Mouse (Mus musculus) hindbrain, embryonic 12.5 days (tissue): ENCODE measurements around the gene Nfkbid. TPM values are rescaled to one million over a fixed set of nuclear protein-coding genes. Genes with fewer than 3 reads are reported as not detected.

Experiments
- ATAC-seq: fragments of 200-750 bp; cut with Nextera tagmentation; 2 replicates; pipeline ENCODE4 v1.8.0; 2017; ENCODE audit warnings: moderate TSS enrichment; ENCODE audit not compliant: low FRiP score
- H3K27ac ChIP-seq: fragments of 300-500 bp; sonication (generic); 2 replicates; pipeline ENCODE4 v1.5.1; 2016; ENCODE audit warnings: mild to moderate bottlenecking
- H3K27me3 ChIP-seq: fragments of 300-500 bp; sonication (generic); 2 replicates; pipeline ENCODE4 v1.6.1; 2016; ENCODE audit warnings: mild to moderate bottlenecking
- H3K36me3 ChIP-seq: fragments of 300-500 bp; sonication (generic); 2 replicates; pipeline ENCODE4 v1.6.1; 2016; ENCODE audit warnings: mild to moderate bottlenecking
- H3K4me1 ChIP-seq: fragments of 300-500 bp; sonication (generic); 2 replicates; pipeline ENCODE4 v1.6.1; 2016
- H3K4me2 ChIP-seq: fragments of 300-500 bp; sonication (generic); replicated peaks from 2 replicates; pipeline ENCODE4 v1.6.1; 2016; ENCODE audit warnings: mild to moderate bottlenecking
- H3K4me3 ChIP-seq: fragments of 300-500 bp; sonication (generic); 2 replicates; pipeline ENCODE4 v1.5.1; 2016; ENCODE audit warnings: mild to moderate bottlenecking
- H3K9ac ChIP-seq: fragments of 300-500 bp; sonication (generic); 2 replicates; pipeline ENCODE4 v1.6.1; 2016; ENCODE audit warnings: mild to moderate bottlenecking, moderate library complexity
- H3K9me3 ChIP-seq: fragments of 300-500 bp; sonication (generic); replicated peaks from 2 replicates; pipeline ENCODE4 v1.6.1; 2016; ENCODE audit warnings: mild to moderate bottlenecking
- WGBS: fragments of 180-500 bp; shearing (Covaris S2); methylation state at CpG from one replicate; pipeline ENCODE4 v1.1.7; 2016; 5-methylcytosine and 5-hydroxymethylcytosine counted together
- polyA plus RNA-seq: library from polyadenylated mRNA; unstranded; fragments of >200 nt; fragmentation: Nextera tagmentation; extraction: Ambion mirVana; gene quantifications from 2 replicates; pipeline ENCODE4 v1.2.1, GENCODE M21; 2016

Nfkbid gene
- 1.3 and 2.2 TPM in 2 replicates for polyA plus RNA-seq

- Histone ChIP-seq H3K4me2 (peak within 1 kb of the TSS; percentile 95), H3K36me3 (no peaks in the 10 kb centered on the region; the same call in 1 of the 2 replicates), H3K27me3 (peaks cover 10% of the 10 kb centered on the region), H3K9me3 (no peaks in the 10 kb centered on the region), H3K4me1 (peaks cover 17% of the 10 kb centered on the region), H3K9ac (peak within 1 kb of the TSS; percentile 63), H3K4me3 (peak within 1 kb of the TSS; percentile 54), H3K27ac (no peak within 1 kb of the TSS; the same call in 1 of the 2 replicates)
- WGBS = 9% methylated on average over 31 of the region's 31 CpGs
- ATAC-seq = 0 out of 2 replicates have a peak, but pooled peaks have one; percentile 15
Measured at GRCm38 (mm10) chr7:30421175-30421889, at the start of gene Nfkbid. TSS of gene Nfkbid (plus strand) at chr7:30421732.

- no peaks in the 10 kb centered on the region for H3K9me3 ChIP-seq
- H3K27ac ChIP-seq = peak overlapping the region; percentile 67; the same call in 1 of the 2 replicates
- ATAC-seq = peak; percentile 98
- H3K4me3 ChIP-seq = peak overlapping the region; percentile 36
- H3K4me2 ChIP-seq = peak overlapping the region; percentile 53
- H3K9ac ChIP-seq = peak overlapping the region; percentile 56; the same call in 1 of the 2 replicates
- WGBS = under 1% methylated on average over 21 of the region's 21 CpGs
- no peaks in the 10 kb centered on the region for H3K36me3 ChIP-seq
- no peaks in the 10 kb centered on the region for H3K4me1 ChIP-seq
- H3K27me3 ChIP-seq = no peaks in the 10 kb centered on the region
Measured at GRCm38 (mm10) chr7:30373501-30373962, 48.0 kb upstream of the Nfkbid start.

GRCm38 (mm10) chr7:30380061-30380460, 41.5 kb upstream of the Nfkbid start:
- no peak overlapping the region for H3K9ac ChIP-seq
- H3K27ac ChIP-seq = no peak overlapping the region
- H3K27me3 ChIP-seq = no peaks in the 10 kb centered on the region
- H3K9me3 ChIP-seq = no peaks in the 10 kb centered on the region
- H3K4me3 ChIP-seq = no peak overlapping the region
- ATAC-seq = no peak
- H3K36me3 ChIP-seq = no peaks in the 10 kb centered on the region
- no peaks in the 10 kb centered on the region for H3K4me1 ChIP-seq
- no peak overlapping the region for H3K4me2 ChIP-seq
- WGBS = 68% methylated on average over 5 of the region's 5 CpGs

DNA sequence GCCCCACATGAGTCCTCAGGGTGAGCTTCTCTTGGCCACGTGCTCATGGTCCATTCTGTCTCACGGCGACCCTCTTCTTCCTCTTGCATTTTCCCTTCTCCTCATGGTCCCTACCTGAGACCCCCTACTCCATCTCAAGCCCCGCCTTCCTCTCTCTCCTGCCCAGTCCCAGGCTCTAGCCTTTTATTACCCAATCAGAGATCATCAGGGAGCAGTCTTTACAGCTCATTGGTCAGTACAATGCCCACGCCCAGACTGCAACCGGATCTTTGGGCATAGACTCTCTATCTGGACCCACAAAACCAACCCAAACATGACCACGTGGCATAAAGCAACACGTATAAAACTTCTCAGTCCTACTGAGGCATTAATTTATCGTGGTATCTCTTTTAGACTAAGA, 37.4 kb upstream of the Nfkbid start:
- Histone ChIP-seq H3K4me3 (no peak overlapping the region), H3K36me3 (no peaks in the 10 kb centered on the region), H3K4me2 (no peak overlapping the region), H3K27ac (no peak overlapping the region), H3K4me1 (no peaks in the 10 kb centered on the region), H3K9me3 (no peaks in the 10 kb centered on the region), H3K27me3 (no peaks in the 10 kb centered on the region), H3K9ac (no peak overlapping the region)
- no peak for ATAC-seq
- WGBS = 84% methylated on average over 9 of the region's 9 CpGs

- Histone ChIP-seq H3K9me3 (no peaks in the 10 kb centered on the region), H3K4me2 (no peak overlapping the region), H3K4me1 (no peaks in the 10 kb centered on the region), H3K9ac (no peak overlapping the region), H3K27me3 (no peaks in the 10 kb centered on the region), H3K36me3 (no peaks in the 10 kb centered on the region), H3K4me3 (no peak overlapping the region), H3K27ac (no peak overlapping the region)
- WGBS = 70% methylated on average over 4 of the region's 4 CpGs
- no peak for ATAC-seq
Measured at GRCm38 (mm10) chr7:30392746-30393520, 28.6 kb upstream of the Nfkbid start.

GRCm38 (mm10) chr7:30393631-30394030, 27.9 kb upstream of the Nfkbid start:
- WGBS = 83% methylated on average over 4 of the region's 4 CpGs

GRCm38 (mm10) chr7:30394379-30394778, 27.2 kb upstream of the Nfkbid start:
- Histone ChIP-seq H3K4me3 (no peak overlapping the region), H3K9me3 (no peaks in the 10 kb centered on the region), H3K4me1 (no peaks in the 10 kb centered on the region), H3K36me3 (no peaks in the 10 kb centered on the region), H3K27me3 (no peaks in the 10 kb centered on the region), H3K4me2 (no peak overlapping the region), H3K9ac (no peak overlapping the region), H3K27ac (no peak overlapping the region)
- 55% methylated on average over 11 of the region's 11 CpGs for WGBS
- ATAC-seq = no peak

More at GRCm38 (mm10) chr7:30393631-30394030, 27.9 kb upstream of the Nfkbid start:
- H3K4me2 ChIP-seq = no peak overlapping the region
- H3K4me1 ChIP-seq = no peaks in the 10 kb centered on the region
- no peaks in the 10 kb centered on the region for H3K27me3 ChIP-seq
- H3K27ac ChIP-seq = no peak overlapping the region
- H3K4me3 ChIP-seq = no peak overlapping the region
- H3K36me3 ChIP-seq = no peaks in the 10 kb centered on the region
- no peaks in the 10 kb centered on the region for H3K9me3 ChIP-seq
- no peak overlapping the region for H3K9ac ChIP-seq
- no peak for ATAC-seq

DNA sequence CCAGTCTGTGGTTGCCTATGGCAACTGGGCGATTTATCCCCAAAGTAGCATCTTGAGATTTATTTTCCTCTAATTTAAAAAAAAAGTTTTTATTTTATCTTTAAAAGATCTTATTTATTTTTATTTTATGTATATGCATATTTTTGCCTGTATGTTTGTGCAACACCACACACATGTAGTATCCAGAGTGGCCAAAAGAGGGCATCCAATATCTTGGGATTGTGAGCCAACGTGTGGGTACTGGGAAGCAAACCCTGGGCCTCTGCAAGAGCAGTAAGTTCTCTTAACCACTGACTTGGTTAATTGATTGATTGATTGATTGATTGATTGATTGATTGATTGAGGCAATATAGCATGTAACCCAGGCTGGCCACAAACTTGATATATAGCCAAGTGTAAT, 26.7 kb upstream of the Nfkbid start:
- ATAC-seq = no peak
- WGBS = 37% methylated on average over 2 of the region's 2 CpGs
- H3K4me1 ChIP-seq = peaks cover 4% of the 10 kb centered on the region

GRCm38 (mm10) chr7:30399671-30400070, 21.9 kb upstream of the Nfkbid start:
- H3K4me1 ChIP-seq = peaks cover 5% of the 10 kb centered on the region
- H3K36me3 ChIP-seq = no peaks in the 10 kb centered on the region
- ATAC-seq = no peak
- H3K27me3 ChIP-seq = 0 out of 2 replicates have a peak, but pooled peaks cover 3% of the 10 kb centered on the region
- H3K9ac ChIP-seq = no peak overlapping the region
- H3K4me3 ChIP-seq = no peak overlapping the region
- no peak overlapping the region for H3K27ac ChIP-seq
- 43% methylated on average over 7 of the region's 7 CpGs for WGBS
- no peak overlapping the region for H3K4me2 ChIP-seq
- no peaks in the 10 kb centered on the region for H3K9me3 ChIP-seq

More for the DNA sequence above, 26.7 kb upstream of the Nfkbid start:
- H3K36me3 ChIP-seq = no peaks in the 10 kb centered on the region
- H3K9me3 ChIP-seq = no peaks in the 10 kb centered on the region
- no peak overlapping the region for H3K4me2 ChIP-seq
- H3K9ac ChIP-seq = no peak overlapping the region
- H3K27ac ChIP-seq = no peak overlapping the region
- no peak overlapping the region for H3K4me3 ChIP-seq
- H3K27me3 ChIP-seq = no peaks in the 10 kb centered on the region

- 75% methylated on average over 4 of the region's 4 CpGs for WGBS
- Histone ChIP-seq H3K27ac (no peak overlapping the region), H3K9ac (no peak overlapping the region), H3K9me3 (no peaks in the 10 kb centered on the region), H3K27me3 (0 out of 2 replicates have a peak, but pooled peaks cover 3% of the 10 kb centered on the region), H3K36me3 (no peaks in the 10 kb centered on the region), H3K4me1 (peaks cover 5% of the 10 kb centered on the region), H3K4me2 (no peak overlapping the region), H3K4me3 (no peak overlapping the region)
- no peak for ATAC-seq
Measured at GRCm38 (mm10) chr7:30402343-30402742, 19.2 kb upstream of the Nfkbid start.

DNA sequence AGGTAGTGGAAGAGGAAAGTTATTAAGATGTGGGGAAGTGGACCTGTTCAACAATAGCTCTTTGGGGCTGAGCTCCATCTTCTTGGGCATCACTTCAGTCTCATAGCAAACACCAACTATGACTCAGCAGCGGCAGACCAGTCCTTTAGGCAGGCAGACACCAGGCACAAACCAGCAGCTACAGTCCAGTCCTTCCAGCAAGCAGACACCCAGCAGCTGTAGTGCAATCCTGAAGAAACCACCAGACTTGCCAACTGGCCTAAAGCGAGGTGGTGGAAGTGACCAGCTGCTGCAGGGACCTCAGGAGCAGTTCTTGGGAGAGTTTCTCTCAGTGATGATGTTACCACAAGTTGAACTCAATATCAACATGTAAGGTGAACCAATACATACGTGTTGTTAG, 12.9 kb upstream of the Nfkbid start:
- ATAC-seq = no peak
- Histone ChIP-seq H3K4me1 (no peaks in the 10 kb centered on the region), H3K4me3 (no peak overlapping the region), H3K4me2 (no peak overlapping the region), H3K9me3 (no peaks in the 10 kb centered on the region), H3K9ac (no peak overlapping the region), H3K27me3 (peaks cover 6% of the 10 kb centered on the region; the same call in 1 of the 2 replicates), H3K27ac (no peak overlapping the region), H3K36me3 (no peaks in the 10 kb centered on the region)
- 88% methylated on average over 3 of the region's 3 CpGs for WGBS

- H3K4me3 ChIP-seq = no peak overlapping the region
- H3K9me3 ChIP-seq = no peaks in the 10 kb centered on the region
- no peak for ATAC-seq
- no peak overlapping the region for H3K9ac ChIP-seq
- no peaks in the 10 kb centered on the region for H3K36me3 ChIP-seq
- no peak overlapping the region for H3K27ac ChIP-seq
- H3K4me1 ChIP-seq = no peaks in the 10 kb centered on the region
- H3K27me3 ChIP-seq = peaks cover 6% of the 10 kb centered on the region; the same call in 1 of the 2 replicates
- H3K4me2 ChIP-seq = no peak overlapping the region
- 74% methylated on average over 2 of the region's 2 CpGs for WGBS
Measured at GRCm38 (mm10) chr7:30409789-30410188, 11.7 kb upstream of the Nfkbid start.
